Mouse (Mus musculus): Measurements from ENCODE around the gene Tmcc3.

- no peak for TF ChIP-seq TAL1 (IDR thresholded peaks at IDR 0.05; ENCODE audit: low read length)
- no peak for TF ChIP-seq GATA1 (IDR thresholded peaks at IDR 0.05; ENCODE audit: low read length)
Measured at GRCm38 (mm10) chr10:94620561-94620960, 308.8 kb downstream of the Tmcc3 start.

All from erythroblast, embryonic 14.5 days (primary cell).